Mouse (Mus musculus) olfactory bulb, adult 2 months (tissue): ENCODE data around the gene Gast.

Source experiments
- CTCF ChIP-seq: fragments of 200-500 bp; IDR thresholded peaks from 2 replicates; pipeline ENCODE4 v1.5.1; 2012; ENCODE audit warnings: low read depth, mild to moderate bottlenecking, low read length, moderate library complexity; ENCODE audit not compliant: insufficient read depth
- POLR2A ChIP-seq: fragments of 200-500 bp; IDR thresholded peaks from 2 replicates; pipeline ENCODE4 v1.6.1; 2012; ENCODE audit warnings: mild to moderate bottlenecking, low read depth, low read length, moderate library complexity; ENCODE audit not compliant: insufficient read depth

DNA sequence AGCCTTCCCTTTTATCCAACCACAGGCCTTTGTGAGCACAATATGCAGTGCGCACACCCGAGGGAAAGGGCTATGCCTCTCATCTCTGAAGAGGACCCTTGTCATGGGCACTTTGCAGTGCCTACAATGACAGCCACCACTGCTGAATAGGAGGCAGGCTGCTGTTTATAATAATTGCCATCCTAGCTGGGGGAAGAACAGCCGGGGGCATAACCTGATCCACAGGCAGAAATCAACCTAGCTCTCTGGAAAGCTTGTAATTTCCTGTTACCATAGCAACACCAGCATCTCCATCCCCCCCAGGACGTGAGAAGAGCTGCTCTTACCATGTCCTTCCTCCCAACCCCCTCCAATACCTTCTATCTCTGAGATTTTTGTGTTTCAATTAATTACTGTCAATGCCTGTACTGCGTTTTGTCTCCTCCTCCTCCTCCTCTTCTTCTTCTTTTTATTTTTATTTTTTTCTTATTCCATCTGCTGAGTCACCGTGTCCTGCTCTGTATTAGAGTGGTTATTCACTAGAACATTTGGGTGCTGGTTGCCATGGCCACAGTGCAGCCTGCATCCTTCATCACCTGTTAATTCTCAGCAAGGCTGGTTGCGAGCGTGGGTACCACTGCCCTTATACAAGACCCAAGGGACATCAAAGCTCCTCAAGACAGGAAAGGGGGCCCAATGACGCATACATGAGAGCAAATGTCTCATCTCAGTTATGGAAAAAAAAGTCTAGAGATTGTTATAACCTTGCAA lies 1.3 kb upstream of the Gast start:
- TF ChIP-seq CTCF, result no peak
- TF ChIP-seq POLR2A, result no peak
